Mouse (Mus musculus) ES-Bruce4 (cell line): Measurements from ENCODE around the gene Tpst1. TPM values are rescaled to one million over a fixed set of nuclear protein-coding genes. Genes with fewer than 3 reads are reported as not detected.
A peak's percentile ranks its signal among the peaks of the same experiment; 100 is the strongest.

Experiments
- H3K27ac ChIP-seq: 2 replicates; pipeline ENCODE4 v1.5.1; 2012; ENCODE audit warnings: low read length, inconsistent platforms; ENCODE audit not compliant: insufficient read depth
- H3K27me3 ChIP-seq: 2 replicates; pipeline ENCODE4 v1.6.1; 2012; ENCODE audit warnings: mild to moderate bottlenecking, low read length, inconsistent platforms; ENCODE audit not compliant: control insufficient read depth, poor library complexity, insufficient read depth, severe bottlenecking
- H3K36me3 ChIP-seq: 2 replicates; pipeline ENCODE4 v1.6.1; 2012; ENCODE audit warnings: inconsistent platforms, mild to moderate bottlenecking, low read length, moderate library complexity; ENCODE audit not compliant: control insufficient read depth, poor library complexity, insufficient read depth, severe bottlenecking
- H3K4me1 ChIP-seq: one replicate; pipeline ENCODE4 v1.8.1; 2011; ENCODE audit warnings: low read length; ENCODE audit not compliant: control insufficient read depth, insufficient read depth
- H3K4me3 ChIP-seq: 2 replicates; pipeline ENCODE4 v1.5.1; 2011; ENCODE audit warnings: low read depth, mild to moderate bottlenecking, low read length
- H3K9ac ChIP-seq: 2 replicates; pipeline ENCODE4 v1.6.1; 2012; ENCODE audit warnings: low read depth, mild to moderate bottlenecking, inconsistent platforms; ENCODE audit not compliant: poor library complexity, severe bottlenecking
- H3K9me3 ChIP-seq: replicated peaks from 2 replicates; pipeline ENCODE4 v1.6.1; 2012; ENCODE audit warnings: mild to moderate bottlenecking, low read length, inconsistent platforms; ENCODE audit not compliant: control insufficient read depth, poor library complexity, insufficient read depth, severe bottlenecking
- CTCF ChIP-seq: IDR thresholded peaks from one replicate; pipeline ENCODE4 v1.8.1; 2011; ENCODE audit warnings: low read depth, low read length
- EP300 ChIP-seq: IDR thresholded peaks from 2 replicates; pipeline ENCODE4 v1.6.1; 2011; ENCODE audit warnings: low read depth, low read length; ENCODE audit not compliant: insufficient read depth
- POLR2A ChIP-seq: IDR thresholded peaks from one replicate; pipeline ENCODE4 v1.8.1; 2011; ENCODE audit warnings: low read length; ENCODE audit not compliant: insufficient read depth
- polyA plus RNA-seq: library from polyadenylated mRNA; stranded (reverse); fragments of >200 nt; gene quantifications from 2 replicates; pipeline ENCODE4 v1.2.4, GENCODE M21; 2011; ENCODE audit warnings: low read depth; ENCODE audit not compliant: missing spikeins, insufficient read depth, insufficient read length

Tpst1 gene
- polyA plus RNA-seq, 1 experiment: 44.8 TPM

- H3K4me1 ChIP-seq: peaks cover 2% of the 10 kb centered on the region
- no peak overlapping the region for H3K4me3 ChIP-seq
- TF ChIP-seq CTCF: no peak
- TF ChIP-seq POLR2A: no peak
- TF ChIP-seq EP300: no peak
- H3K27ac ChIP-seq: no peak overlapping the region
- H3K27me3 ChIP-seq: no peaks in the 10 kb centered on the region
- no peaks in the 10 kb centered on the region for H3K36me3 ChIP-seq
- no peak overlapping the region for H3K9ac ChIP-seq
- no peaks in the 10 kb centered on the region for H3K9me3 ChIP-seq
These were observed 1.4 kb downstream of the Tpst1 start for GRCm38 (mm10) chr5:130074491-130074890.

DNA sequence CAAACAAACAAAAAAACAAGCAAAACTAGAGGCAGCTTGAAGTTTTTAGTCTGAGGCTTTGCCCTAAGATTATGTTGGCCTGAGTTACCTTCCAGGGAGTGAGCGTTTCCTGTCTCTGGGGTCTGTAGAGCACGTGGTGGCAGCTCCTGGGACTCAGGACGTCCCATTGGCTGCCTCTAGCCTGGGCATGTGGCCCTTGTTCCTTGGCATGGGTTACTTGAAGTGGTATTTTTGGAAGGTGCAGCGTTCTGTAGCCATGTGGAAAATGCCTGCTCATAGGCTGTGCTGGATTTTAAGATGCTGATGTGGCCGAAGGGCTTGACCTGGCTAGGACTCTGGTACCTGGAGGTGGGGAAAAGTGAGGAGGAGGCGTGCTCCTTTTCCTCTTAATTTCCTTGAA is 3.3 kb downstream of the Tpst1 start:
- H3K27ac ChIP-seq: no peak overlapping the region
- no peaks in the 10 kb centered on the region for H3K27me3 ChIP-seq
- no peak overlapping the region for H3K9ac ChIP-seq
- H3K9me3 ChIP-seq: 0 out of 2 replicates have a peak, but pooled peaks cover 2% of the 10 kb centered on the region
- TF ChIP-seq EP300: no peak
- no peak for TF ChIP-seq CTCF
- TF ChIP-seq POLR2A: no peak
- no peak overlapping the region for H3K4me3 ChIP-seq
- H3K36me3 ChIP-seq: no peaks in the 10 kb centered on the region
- peaks cover 2% of the 10 kb centered on the region for H3K4me1 ChIP-seq

GRCm38 (mm10) chr5:130078096-130078833 is 5.1 kb downstream of the Tpst1 start:
- 0 out of 2 replicates have a peak, but pooled peaks cover 5% of the 10 kb centered on the region for H3K9me3 ChIP-seq
- H3K4me3 ChIP-seq: no peak overlapping the region
- no peak overlapping the region for H3K9ac ChIP-seq
- no peak overlapping the region for H3K27ac ChIP-seq
- H3K4me1 ChIP-seq: peaks cover 2% of the 10 kb centered on the region
- TF ChIP-seq POLR2A: no peak
- TF ChIP-seq CTCF: no peak
- no peak for TF ChIP-seq EP300
- no peaks in the 10 kb centered on the region for H3K27me3 ChIP-seq
- no peaks in the 10 kb centered on the region for H3K36me3 ChIP-seq

GRCm38 (mm10) chr5:130078834-130079156 is 5.7 kb downstream of the Tpst1 start:
- Histone ChIP-seq H3K4me1 (peaks cover 2% of the 10 kb centered on the region), H3K27ac (no peak overlapping the region), H3K27me3 (no peaks in the 10 kb centered on the region), H3K4me3 (peak overlapping the region; percentile 8; the same call in 1 of the 2 replicates), H3K9ac (peak overlapping the region; percentile 85), H3K9me3 (0 out of 2 replicates have a peak, but pooled peaks cover 5% of the 10 kb centered on the region), H3K36me3 (no peaks in the 10 kb centered on the region)
- TF ChIP-seq POLR2A (no peak), EP300 (no peak), CTCF (no peak)

DNA sequence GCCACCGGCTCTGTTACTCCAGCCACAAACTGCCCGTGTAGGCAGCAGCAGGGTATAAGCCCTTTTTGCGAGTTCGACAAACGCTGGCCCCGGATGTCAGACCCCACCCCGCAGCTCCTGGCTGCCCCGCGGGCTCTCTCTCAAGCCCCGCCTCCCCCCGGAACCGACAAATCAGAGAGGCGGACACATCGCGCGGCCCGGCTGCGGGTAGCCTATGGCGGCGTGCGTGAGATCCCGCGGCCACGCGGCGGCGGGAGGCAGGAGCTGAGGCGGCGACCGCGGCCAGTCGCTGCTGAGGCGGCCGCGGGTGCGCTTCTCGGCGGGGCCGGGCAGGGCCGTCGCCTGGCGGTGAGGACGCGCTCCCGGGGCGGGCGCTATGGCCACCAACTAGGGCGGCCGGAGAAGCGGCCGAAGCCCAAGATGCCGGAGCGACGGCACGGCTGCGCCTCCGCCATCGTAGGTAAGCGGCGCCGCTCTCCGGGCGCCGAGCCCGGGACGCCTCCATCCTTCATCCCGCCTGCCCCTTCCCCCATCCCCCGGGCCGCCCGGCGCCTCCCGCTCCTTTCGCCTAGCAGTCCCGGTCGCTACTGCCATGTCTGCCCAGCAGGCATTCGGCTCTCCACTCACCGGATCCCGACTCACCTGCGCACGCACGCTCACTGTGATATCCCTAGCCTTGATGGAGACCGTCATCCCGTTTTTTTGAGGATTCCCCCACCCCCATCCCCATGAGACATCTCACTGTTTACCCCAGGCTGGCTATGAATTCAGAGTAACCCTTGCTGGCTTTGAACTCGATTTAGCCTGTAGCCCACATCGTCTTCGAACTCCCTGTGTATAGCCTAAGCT is 6.3 kb downstream of the Tpst1 start:
- Histone ChIP-seq H3K27ac (no peak overlapping the region), H3K27me3 (no peaks in the 10 kb centered on the region), H3K4me1 (peaks cover 2% of the 10 kb centered on the region), H3K9me3 (0 out of 2 replicates have a peak, but pooled peaks cover 5% of the 10 kb centered on the region), H3K36me3 (no peaks in the 10 kb centered on the region), H3K9ac (peak overlapping the region; percentile 85), H3K4me3 (peak overlapping the region; percentile 89)
- TF ChIP-seq EP300 (no peak), POLR2A (no peak), CTCF (no peak)
